Mouse (Mus musculus): Measurements from ENCODE around the gene Tcf15. TPM values are rescaled to one million over a fixed set of nuclear protein-coding genes. Genes with fewer than 3 reads are reported as not detected.
A peak's percentile ranks its signal among the peaks of the same experiment; 100 is the strongest.

Gene Tcf15
- polyA plus RNA-seq, 1 experiment = not detected

- peak overlapping the region; percentile 82 for H3K4me3 ChIP-seq (ENCODE audit: insufficient read depth, low read length)
- TF ChIP-seq POLR2A (IDR thresholded peaks at IDR 0.05; ENCODE audit: borderline replicate concordance, low read depth, low read length) (no peak), CTCF (IDR thresholded peaks at IDR 0.05; ENCODE audit: low read depth, low read length) (no peak)
- no peak overlapping the region for H3K27ac ChIP-seq (ENCODE audit: insufficient read depth, low read depth, low read length)
These were observed 37.2 kb upstream of the Tcf15 start for GRCm38 (mm10) chr2:152106225-152106595.

DNA sequence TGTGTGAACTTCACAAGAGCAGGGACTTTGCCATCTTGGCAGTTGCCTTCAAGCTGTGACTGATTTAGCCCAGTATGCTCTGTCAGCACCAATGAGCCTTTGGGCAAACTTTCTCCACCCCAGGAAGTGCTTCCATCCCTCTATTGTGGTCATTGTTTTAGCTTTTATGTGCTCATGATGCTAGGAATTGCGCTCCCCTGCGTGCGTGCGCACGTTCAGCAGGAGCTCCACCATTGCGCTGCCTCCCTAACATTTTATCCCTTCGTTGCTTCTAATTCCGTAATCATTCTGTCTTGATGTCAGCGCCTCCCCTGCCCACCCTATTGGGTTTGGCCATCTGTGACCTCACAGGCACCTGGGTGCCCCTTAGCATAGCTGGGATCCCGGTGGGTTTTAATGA lies 36.8 kb upstream of the Tcf15 start:
- no peak for TF ChIP-seq CTCF (IDR thresholded peaks at IDR 0.05; ENCODE audit: low read depth, low read length)
- TF ChIP-seq POLR2A (IDR thresholded peaks at IDR 0.05; ENCODE audit: borderline replicate concordance, low read depth, low read length) = no peak
- Histone ChIP-seq H3K4me1 (ENCODE audit: control insufficient read depth, insufficient read depth, low read length) (peaks cover 15% of the 10 kb centered on the region), H3K4me3 (ENCODE audit: insufficient read depth, low read length) (peak overlapping the region; percentile 82), H3K27ac (ENCODE audit: insufficient read depth, low read depth, low read length) (no peak overlapping the region)

More at GRCm38 (mm10) chr2:152106225-152106595, 37.2 kb upstream of the Tcf15 start:
- H3K4me1 ChIP-seq (ENCODE audit: control insufficient read depth, insufficient read depth, low read length) = peaks cover 15% of the 10 kb centered on the region

DNA sequence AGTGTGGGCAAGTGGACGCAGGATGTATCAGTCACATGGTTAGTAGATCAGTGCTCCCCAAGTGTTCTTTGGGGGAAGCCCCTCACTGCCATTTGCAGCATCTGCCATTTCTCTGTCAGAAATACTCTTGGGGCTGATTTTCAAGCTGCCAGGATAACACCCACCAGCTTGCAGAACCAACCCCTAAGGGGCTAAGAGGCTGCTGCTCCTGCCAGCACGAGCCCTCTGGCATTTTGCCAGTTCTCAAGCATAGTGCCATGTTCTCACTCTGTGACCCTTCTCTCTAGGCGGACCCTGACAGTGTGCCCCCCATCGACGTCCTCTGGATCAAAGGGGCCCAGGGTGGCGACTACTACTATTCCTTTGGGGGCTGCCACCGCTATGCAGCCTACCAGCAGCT lies 34.7 kb upstream of the Tcf15 start:
- Histone ChIP-seq H3K4me3 (ENCODE audit: insufficient read depth, low read length) (no peak overlapping the region), H3K27ac (ENCODE audit: insufficient read depth, low read depth, low read length) (no peak overlapping the region), H3K4me1 (ENCODE audit: control insufficient read depth, insufficient read depth, low read length) (peaks cover 15% of the 10 kb centered on the region)
- no peak for TF ChIP-seq CTCF (IDR thresholded peaks at IDR 0.05; ENCODE audit: low read depth, low read length)
- no peak for TF ChIP-seq POLR2A (IDR thresholded peaks at IDR 0.05; ENCODE audit: borderline replicate concordance, low read depth, low read length)

DNA sequence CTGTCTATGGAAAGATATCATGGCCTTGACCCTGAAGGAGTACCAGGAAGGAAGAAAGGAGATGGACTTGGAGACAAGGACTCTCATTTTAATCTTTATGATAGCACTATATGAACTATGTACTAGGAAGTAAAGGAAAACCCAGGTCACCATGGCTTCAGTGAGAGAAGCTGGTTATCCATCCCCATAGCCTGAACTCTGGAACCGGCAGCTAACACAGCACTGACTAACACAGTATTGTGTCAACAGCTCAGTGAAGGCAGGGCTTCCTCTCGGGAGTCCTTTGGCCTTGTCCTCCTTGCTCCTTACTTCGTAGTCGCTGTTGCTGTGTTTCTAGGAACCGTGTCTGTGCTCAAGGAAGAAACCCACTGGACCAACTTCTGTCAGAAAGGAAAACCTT lies 34.0 kb upstream of the Tcf15 start:
- Histone ChIP-seq H3K27ac (ENCODE audit: insufficient read depth, low read depth, low read length) (no peak overlapping the region), H3K4me1 (ENCODE audit: control insufficient read depth, insufficient read depth, low read length) (peaks cover 15% of the 10 kb centered on the region), H3K4me3 (ENCODE audit: insufficient read depth, low read length) (no peak overlapping the region)
- no peak for TF ChIP-seq CTCF (IDR thresholded peaks at IDR 0.05; ENCODE audit: low read depth, low read length)
- TF ChIP-seq POLR2A (IDR thresholded peaks at IDR 0.05; ENCODE audit: borderline replicate concordance, low read depth, low read length) = no peak

- Histone ChIP-seq H3K4me1 (ENCODE audit: control insufficient read depth, insufficient read depth, low read length) (peaks cover 13% of the 10 kb centered on the region), H3K4me3 (ENCODE audit: insufficient read depth, low read length) (no peak overlapping the region), H3K27ac (ENCODE audit: insufficient read depth, low read depth, low read length) (no peak overlapping the region)
- TF ChIP-seq POLR2A (IDR thresholded peaks at IDR 0.05; ENCODE audit: borderline replicate concordance, low read depth, low read length) = no peak
- TF ChIP-seq CTCF (IDR thresholded peaks at IDR 0.05; ENCODE audit: low read depth, low read length) = no peak
These were observed 32.0 kb upstream of the Tcf15 start for GRCm38 (mm10) chr2:152111311-152111710.

- no peak overlapping the region for H3K4me3 ChIP-seq (ENCODE audit: insufficient read depth, low read length)
- TF ChIP-seq POLR2A (IDR thresholded peaks at IDR 0.05; ENCODE audit: borderline replicate concordance, low read depth, low read length) (no peak), CTCF (IDR thresholded peaks at IDR 0.05; ENCODE audit: low read depth, low read length) (peak; percentile 89)
- peaks cover 7% of the 10 kb centered on the region for H3K4me1 ChIP-seq (ENCODE audit: control insufficient read depth, insufficient read depth, low read length)
- no peak overlapping the region for H3K27ac ChIP-seq (ENCODE audit: insufficient read depth, low read depth, low read length)
These were observed 31.4 kb upstream of the Tcf15 start for GRCm38 (mm10) chr2:152111920-152112319.

- 0 out of 2 replicates have a peak, but pooled peaks cover 6% of the 10 kb centered on the region for H3K4me1 ChIP-seq (ENCODE audit: control insufficient read depth, insufficient read depth, low read length)
- H3K27ac ChIP-seq (ENCODE audit: insufficient read depth, low read depth, low read length) = no peak overlapping the region
- no peak for TF ChIP-seq CTCF (IDR thresholded peaks at IDR 0.05; ENCODE audit: low read depth, low read length)
- H3K4me3 ChIP-seq (ENCODE audit: insufficient read depth, low read length) = no peak overlapping the region
These were observed 30.9 kb upstream of the Tcf15 start for GRCm38 (mm10) chr2:152112490-152112889.

DNA sequence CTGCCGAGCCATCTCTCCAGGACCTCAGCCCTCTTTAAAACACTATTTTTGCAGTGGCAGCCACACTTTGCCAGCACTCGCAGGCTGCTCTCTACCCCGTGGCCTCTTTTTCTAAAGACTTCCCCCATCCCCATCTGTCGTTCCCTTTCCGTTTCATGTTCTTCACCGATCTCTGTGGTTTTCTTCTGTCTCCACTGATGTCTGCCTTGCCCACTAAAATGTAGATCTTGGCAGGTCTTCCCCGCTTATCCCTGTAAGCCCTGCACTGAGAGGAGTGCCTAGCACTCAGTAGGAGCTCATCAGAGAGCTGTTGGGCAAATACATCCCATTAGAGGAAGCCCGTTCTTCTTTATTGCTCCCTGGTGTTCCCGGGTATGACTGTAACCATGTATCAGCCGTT lies 30.4 kb upstream of the Tcf15 start:
- TF ChIP-seq POLR2A (IDR thresholded peaks at IDR 0.05; ENCODE audit: borderline replicate concordance, low read depth, low read length) (no peak), CTCF (IDR thresholded peaks at IDR 0.05; ENCODE audit: low read depth, low read length) (no peak)
- no peak overlapping the region for H3K27ac ChIP-seq (ENCODE audit: insufficient read depth, low read depth, low read length)
- H3K4me1 ChIP-seq (ENCODE audit: control insufficient read depth, insufficient read depth, low read length) = 0 out of 2 replicates have a peak, but pooled peaks cover 6% of the 10 kb centered on the region
- no peak overlapping the region for H3K4me3 ChIP-seq (ENCODE audit: insufficient read depth, low read length)

- H3K4me3 ChIP-seq (ENCODE audit: insufficient read depth, low read length) = no peak overlapping the region
- H3K4me1 ChIP-seq (ENCODE audit: control insufficient read depth, insufficient read depth, low read length) = 0 out of 2 replicates have a peak, but pooled peaks cover 6% of the 10 kb centered on the region
- no peak overlapping the region for H3K27ac ChIP-seq (ENCODE audit: insufficient read depth, low read depth, low read length)
- TF ChIP-seq POLR2A (IDR thresholded peaks at IDR 0.05; ENCODE audit: borderline replicate concordance, low read depth, low read length) = no peak
These were observed 29.0 kb upstream of the Tcf15 start for GRCm38 (mm10) chr2:152114057-152114975.

GRCm38 (mm10) chr2:152117694-152118093 lies 25.7 kb upstream of the Tcf15 start:
- Histone ChIP-seq H3K4me1 (ENCODE audit: control insufficient read depth, insufficient read depth, low read length) (0 out of 2 replicates have a peak, but pooled peaks cover 6% of the 10 kb centered on the region), H3K27ac (ENCODE audit: insufficient read depth, low read depth, low read length) (no peak overlapping the region), H3K4me3 (ENCODE audit: insufficient read depth, low read length) (no peak overlapping the region)
- TF ChIP-seq CTCF (IDR thresholded peaks at IDR 0.05; ENCODE audit: low read depth, low read length) = no peak
- no peak for TF ChIP-seq POLR2A (IDR thresholded peaks at IDR 0.05; ENCODE audit: borderline replicate concordance, low read depth, low read length)

Measured in bone marrow macrophage, adult 2 months (primary cell).